ENCODE assay signal across 8 mouse cellular contexts in the genomic region with DNA sequence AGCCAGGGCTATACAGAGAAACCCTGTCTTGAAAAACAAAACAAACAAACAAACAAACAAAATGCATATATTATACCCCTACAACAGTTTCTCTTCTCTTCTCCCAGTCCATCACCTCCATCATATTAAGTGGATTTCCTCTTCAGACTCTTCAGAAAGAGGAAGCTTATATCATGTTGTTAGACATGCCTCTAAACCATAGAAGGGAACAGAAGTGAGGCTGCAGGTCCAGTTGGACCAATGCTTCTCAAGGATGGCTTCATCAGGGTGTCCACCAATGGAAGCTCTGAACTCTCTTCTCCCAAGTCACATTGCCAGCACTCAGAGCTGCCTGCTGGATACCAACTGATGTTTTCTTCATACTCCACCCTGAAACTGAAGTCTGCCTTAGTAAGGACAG. TPM values are rescaled to one million over a fixed set of nuclear protein-coding genes. Genes with fewer than 3 reads are reported as not detected.
A peak's percentile ranks its signal among the peaks of the same experiment; 100 is the strongest.
ATAC-seq lines count a peak whose summit lies in the region.
"Had no signal": no experiment of that assay in that cellular context is flagged by ENCODE, and none has a peak within 500 bp of the region (broad histone marks: within the 10 kb centered on the region; RNA-seq: fewer than 3 reads in every experiment).

No protein-coding gene starts in this region.

- peak; percentile 62 for ATAC-seq in common myeloid progenitor, adult 5-6 weeks (replicated peaks; ENCODE audit: low read depth, poor library complexity, severe bottlenecking)
- peak; percentile 72 for ATAC-seq in granulocyte monocyte progenitor cell, adult 5-6 weeks (replicated peaks; ENCODE audit: poor library complexity, severe bottlenecking)
- ATAC-seq in hematopoietic stem cell, adult 5-6 weeks (replicated peaks in 1 of 2; ENCODE audit: insufficient read depth in 1 of 2, low FRiP score in 2 of 2, low TSS enrichment in 1 of 2, low read depth in 1 of 2, poor library complexity in 2 of 2, severe bottlenecking in 2 of 2) = peak; percentile 49 to 62; a peak in 3 of 4 replicates
- ATAC-seq in megakaryocyte, adult 5-6 weeks (ENCODE audit: poor library complexity, severe bottlenecking) = peak; percentile 72
- peak; percentile 59 for ATAC-seq in megakaryocyte progenitor cell, adult 5-6 weeks (replicated peaks; ENCODE audit: poor library complexity)
- peak; percentile 61 for ATAC-seq in monocyte, adult 5-6 weeks (replicated peaks; ENCODE audit: insufficient number of reproducible peaks, low FRiP score, low TSS enrichment, poor library complexity, severe bottlenecking)

RNA-seq across cellular contexts. Expression of gene Klhl33, which starts 8.0 kb away (rescaled TPM):
- total RNA-seq in common myeloid progenitor, adult 5-6 weeks (2017) = 0.32 TPM in 1 of 2 replicates, not detected in the other
- total RNA-seq in granulocyte monocyte progenitor cell, adult 5-6 weeks (2014; fragmentation: Nextera tagmentation) = 0.17 TPM in 1 of 2 replicates, not detected in the other
- total RNA-seq in granulocyte monocyte progenitor cell, adult 5-6 weeks (2017) = 0.10 and 0.73 TPM in 2 replicates
- not detected in 2 replicates for total RNA-seq in hematopoietic stem cell, adult 5-6 weeks (2017)
- total RNA-seq in megakaryocyte, adult 5-6 weeks (2015) = 0.07 and 0.27 TPM in 2 replicates
- total RNA-seq in megakaryocyte, adult 5-6 weeks (2017) = 0.28 and 0.40 TPM in 2 replicates
- 0.10 TPM in 1 of 2 replicates, not detected in the other for total RNA-seq in megakaryocyte progenitor cell, adult 5-6 weeks (2015)
- total RNA-seq in megakaryocyte progenitor cell, adult 5-6 weeks (2017) = 0.25 and 0.37 TPM in 2 replicates
- not detected in 3 replicates for total RNA-seq in monocyte, adult 5-6 weeks (2017)
- total RNA-seq: CH12.LX, MEL had no signal

RNA-seq across cellular contexts. Expression of gene Osgep, which starts 19.4 kb away (rescaled TPM):
- total RNA-seq in common myeloid progenitor, adult 5-6 weeks (2017) = 110 and 124 TPM in 2 replicates
- total RNA-seq in granulocyte monocyte progenitor cell, adult 5-6 weeks (2014; fragmentation: Nextera tagmentation) = 77.5 and 111 TPM in 2 replicates
- total RNA-seq in granulocyte monocyte progenitor cell, adult 5-6 weeks (2017) = 110 and 118 TPM in 2 replicates
- 106 and 113 TPM in 2 replicates for total RNA-seq in hematopoietic stem cell, adult 5-6 weeks (2017)
- total RNA-seq in megakaryocyte, adult 5-6 weeks (2015) = 101 and 107 TPM in 2 replicates
- total RNA-seq in megakaryocyte, adult 5-6 weeks (2017) = 87.9 and 125 TPM in 2 replicates
- 116 and 117 TPM in 2 replicates for total RNA-seq in megakaryocyte progenitor cell, adult 5-6 weeks (2015)
- 117 and 125 TPM in 2 replicates for total RNA-seq in megakaryocyte progenitor cell, adult 5-6 weeks (2017)
- 51.7 to 66.4 TPM (median 58.2 TPM) in 3 replicates for total RNA-seq in monocyte, adult 5-6 weeks (2017)

RNA-seq across cellular contexts. Expression of gene Apex1, which starts 19.4 kb away (rescaled TPM):
- total RNA-seq in common myeloid progenitor, adult 5-6 weeks (2017) = 206 and 222 TPM in 2 replicates
- 214 and 260 TPM in 2 replicates for total RNA-seq in granulocyte monocyte progenitor cell, adult 5-6 weeks (2014; fragmentation: Nextera tagmentation)
- 202 and 229 TPM in 2 replicates for total RNA-seq in granulocyte monocyte progenitor cell, adult 5-6 weeks (2017)
- 136 and 150 TPM in 2 replicates for total RNA-seq in hematopoietic stem cell, adult 5-6 weeks (2017)
- 46.3 and 64.2 TPM in 2 replicates for total RNA-seq in megakaryocyte, adult 5-6 weeks (2015)
- total RNA-seq in megakaryocyte, adult 5-6 weeks (2017) = 34.8 and 47.0 TPM in 2 replicates
- total RNA-seq in megakaryocyte progenitor cell, adult 5-6 weeks (2015) = 246 and 285 TPM in 2 replicates
- total RNA-seq in megakaryocyte progenitor cell, adult 5-6 weeks (2017) = 189 and 223 TPM in 2 replicates
- 8.5 to 22.9 TPM (median 11.7 TPM) in 3 replicates for total RNA-seq in monocyte, adult 5-6 weeks (2017)

RNA-seq across cellular contexts. Expression of gene Pip4p1, which starts 25.3 kb away (rescaled TPM):
- total RNA-seq in common myeloid progenitor, adult 5-6 weeks (2017) = 15.6 and 17.3 TPM in 2 replicates
- total RNA-seq in granulocyte monocyte progenitor cell, adult 5-6 weeks (2014; fragmentation: Nextera tagmentation) = 48.4 and 72.7 TPM in 2 replicates
- 20.9 and 25.0 TPM in 2 replicates for total RNA-seq in granulocyte monocyte progenitor cell, adult 5-6 weeks (2017)
- total RNA-seq in hematopoietic stem cell, adult 5-6 weeks (2017) = 9.0 and 15.9 TPM in 2 replicates
- 115 and 118 TPM in 2 replicates for total RNA-seq in megakaryocyte, adult 5-6 weeks (2015)
- total RNA-seq in megakaryocyte, adult 5-6 weeks (2017) = 38.5 and 39.9 TPM in 2 replicates
- 47.0 and 58.0 TPM in 2 replicates for total RNA-seq in megakaryocyte progenitor cell, adult 5-6 weeks (2015)
- 10.4 and 17.9 TPM in 2 replicates for total RNA-seq in megakaryocyte progenitor cell, adult 5-6 weeks (2017)
- 34.7 to 50.0 TPM (median 44.9 TPM) in 3 replicates for total RNA-seq in monocyte, adult 5-6 weeks (2017)

RNA-seq across cellular contexts. Expression of gene Pnp, which starts 25.6 kb away (rescaled TPM):
- 144 and 156 TPM in 2 replicates for total RNA-seq in common myeloid progenitor, adult 5-6 weeks (2017)
- total RNA-seq in granulocyte monocyte progenitor cell, adult 5-6 weeks (2014; fragmentation: Nextera tagmentation) = 179 and 257 TPM in 2 replicates
- 252 and 259 TPM in 2 replicates for total RNA-seq in granulocyte monocyte progenitor cell, adult 5-6 weeks (2017)
- 101 and 172 TPM in 2 replicates for total RNA-seq in hematopoietic stem cell, adult 5-6 weeks (2017)
- 329 and 405 TPM in 2 replicates for total RNA-seq in megakaryocyte, adult 5-6 weeks (2015)
- total RNA-seq in megakaryocyte, adult 5-6 weeks (2017) = 158 and 204 TPM in 2 replicates
- total RNA-seq in megakaryocyte progenitor cell, adult 5-6 weeks (2015) = 388 TPM in 2 replicates
- 201 and 203 TPM in 2 replicates for total RNA-seq in megakaryocyte progenitor cell, adult 5-6 weeks (2017)
- 61.9 to 69.4 TPM (median 68.2 TPM) in 3 replicates for total RNA-seq in monocyte, adult 5-6 weeks (2017)

Comparison
In these comparisons a context has a peak if more than half of its experiments do, and no peak if none do; other contexts are left out.
1. Peak in every context shown above with its lines: ATAC-seq.